Mouse (Mus musculus) neural tube, embryonic 15.5 days (tissue): ENCODE results near the gene Ift80. TPM values are rescaled to one million over a fixed set of nuclear protein-coding genes. Genes with fewer than 3 reads are reported as not detected.
"Not testable (repeated sequence)": the region's sequence is repeated elsewhere in the genome, so short reads cannot be mapped to it uniquely, and the experiment has no call there.

Experiments used
- ATAC-seq: fragments of 200-750 bp; cut with Nextera tagmentation; 2 replicates; pipeline ENCODE4 v1.8.0; 2017; ENCODE audit warnings: mild to moderate bottlenecking, moderate TSS enrichment, moderate library complexity; ENCODE audit not compliant: low FRiP score
- H3K27ac ChIP-seq: fragments of 300-500 bp; sonication (generic); replicated peaks from 2 replicates; pipeline ENCODE4 v1.5.1; 2015; ENCODE audit warnings: mild to moderate bottlenecking, inconsistent platforms
- H3K27me3 ChIP-seq: fragments of 300-500 bp; sonication (generic); replicated peaks from 2 replicates; pipeline ENCODE4 v1.6.1; 2015; ENCODE audit warnings: inconsistent platforms
- H3K36me3 ChIP-seq: fragments of 300-500 bp; sonication (generic); 2 replicates; pipeline ENCODE4 v1.6.1; 2015; ENCODE audit warnings: inconsistent platforms
- H3K4me1 ChIP-seq: fragments of 300-500 bp; sonication (generic); 2 replicates; pipeline ENCODE4 v1.6.1; 2015; ENCODE audit warnings: inconsistent platforms
- H3K4me2 ChIP-seq: fragments of 300-500 bp; sonication (generic); 2 replicates; pipeline ENCODE4 v1.6.1; 2015; ENCODE audit warnings: inconsistent platforms, mild to moderate bottlenecking, moderate library complexity
- H3K4me3 ChIP-seq: fragments of 300-500 bp; sonication (generic); replicated peaks from 2 replicates; pipeline ENCODE4 v1.5.1; 2015; ENCODE audit warnings: mild to moderate bottlenecking, inconsistent platforms
- H3K9ac ChIP-seq: fragments of 300-500 bp; sonication (generic); replicated peaks from 2 replicates; pipeline ENCODE4 v1.6.1; 2015; ENCODE audit warnings: mild to moderate bottlenecking, inconsistent platforms
- H3K9me3 ChIP-seq: fragments of 300-500 bp; sonication (generic); replicated peaks from 2 replicates; pipeline ENCODE4 v1.6.1; 2016; ENCODE audit warnings: inconsistent platforms
- WGBS: fragments of 180-500 bp; shearing (Covaris S2); methylation state at CpG from one replicate; pipeline ENCODE4 v1.1.7; 2015; ENCODE audit warnings: mixed read lengths; 5-methylcytosine and 5-hydroxymethylcytosine counted together
- polyA plus RNA-seq: library from polyadenylated mRNA; unstranded; fragments of >200 nt; fragmentation: Nextera tagmentation; extraction: Ambion mirVana; gene quantifications from 2 replicates; pipeline ENCODE4 v1.2.1, GENCODE M21; 2015

Ift80 gene
- polyA plus RNA-seq, 1 experiment from 2014 or later: 7.3 TPM

- H3K4me2 ChIP-seq: no peak overlapping the region
- no peak overlapping the region for H3K27ac ChIP-seq
- no peak for ATAC-seq
- H3K4me1 ChIP-seq: no peaks in the 10 kb centered on the region
- 96% methylated on average over 1 of the region's 1 CpGs for WGBS
- no peaks in the 10 kb centered on the region for H3K27me3 ChIP-seq
- no peak overlapping the region for H3K9ac ChIP-seq
- H3K4me3 ChIP-seq: no peak overlapping the region
- 0 out of 2 replicates have a peak, but pooled peaks cover 7% of the 10 kb centered on the region for H3K36me3 ChIP-seq
- H3K9me3 ChIP-seq: no peaks in the 10 kb centered on the region
Observed at GRCm38 (mm10) chr3:69026133-69026783, 21.9 kb upstream of the Ift80 start.

DNA sequence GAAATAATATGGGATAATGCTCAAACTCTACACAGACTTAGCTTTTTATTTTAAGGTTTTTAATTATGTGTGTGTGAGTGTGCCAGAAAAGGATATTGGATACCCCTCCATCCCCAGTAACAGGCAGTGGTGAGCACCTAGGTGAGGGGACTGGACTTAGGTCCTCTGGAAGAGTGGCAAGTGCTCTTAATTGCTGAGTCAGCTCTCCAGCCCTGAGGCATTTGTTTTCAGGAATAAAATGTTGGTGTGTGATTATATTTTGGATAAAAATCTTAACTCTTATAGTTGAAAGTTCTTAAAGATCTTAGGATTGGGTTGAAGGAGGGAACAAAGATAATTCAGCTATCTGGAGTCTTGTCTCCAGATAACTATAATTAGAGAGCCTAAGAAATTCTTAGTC, 16.4 kb upstream of the Ift80 start:
- Histone ChIP-seq H3K27ac (no peak overlapping the region), H3K27me3 (no peaks in the 10 kb centered on the region), H3K9ac (no peak overlapping the region), H3K4me2 (no peak overlapping the region), H3K36me3 (peaks cover 3% of the 10 kb centered on the region; the same call in 1 of the 2 replicates), H3K4me3 (no peak overlapping the region), H3K4me1 (no peaks in the 10 kb centered on the region), H3K9me3 (no peaks in the 10 kb centered on the region)
- no peak for ATAC-seq

- H3K27ac ChIP-seq: no peak overlapping the region
Observed at GRCm38 (mm10) chr3:69020285-69020684, 15.9 kb upstream of the Ift80 start.

DNA sequence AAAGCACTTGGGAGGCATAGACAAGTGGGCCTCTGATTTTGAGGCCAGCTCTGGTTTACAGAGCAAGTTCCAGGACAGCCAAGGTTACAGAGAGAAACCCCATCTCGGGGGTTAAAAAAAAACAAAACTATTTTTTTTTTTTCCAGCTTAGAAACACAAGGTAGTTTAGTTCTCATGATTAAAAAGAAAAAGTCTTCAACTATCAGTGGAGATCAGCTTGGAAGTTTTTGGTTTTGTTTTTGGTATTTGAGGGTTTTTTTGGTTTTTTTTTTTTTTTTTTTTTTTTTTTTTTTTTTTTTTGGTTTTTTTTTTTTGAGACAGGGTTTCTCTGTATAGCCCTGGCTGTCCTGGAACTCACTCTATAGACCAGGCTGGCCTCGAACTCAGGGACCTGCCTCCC, 14.3 kb upstream of the Ift80 start:
- WGBS: 95% methylated on average over 2 of the region's 2 CpGs
- ATAC-seq, H3K9me3 ChIP-seq, H3K9ac ChIP-seq, H3K36me3 ChIP-seq, H3K27me3 ChIP-seq, H3K4me1 ChIP-seq, H3K4me3 ChIP-seq, H3K4me2 ChIP-seq, H3K27ac ChIP-seq: not testable (repeated sequence)

More at GRCm38 (mm10) chr3:69020285-69020684, 15.9 kb upstream of the Ift80 start:
- no peak for ATAC-seq
- peaks cover 3% of the 10 kb centered on the region; the same call in 1 of the 2 replicates for H3K36me3 ChIP-seq
- no peaks in the 10 kb centered on the region for H3K27me3 ChIP-seq
- no peaks in the 10 kb centered on the region for H3K4me1 ChIP-seq
- WGBS: 95% methylated on average over 2 of the region's 2 CpGs
- H3K4me3 ChIP-seq: no peak overlapping the region
- H3K9me3 ChIP-seq: no peaks in the 10 kb centered on the region
- H3K9ac ChIP-seq: no peak overlapping the region
- H3K4me2 ChIP-seq: no peak overlapping the region

GRCm38 (mm10) chr3:69017181-69017580, 12.8 kb upstream of the Ift80 start:
- Histone ChIP-seq H3K4me1 (no peaks in the 10 kb centered on the region), H3K4me2 (no peak overlapping the region), H3K27ac (no peak overlapping the region), H3K9ac (no peak overlapping the region), H3K36me3 (peaks cover 3% of the 10 kb centered on the region; the same call in 1 of the 2 replicates), H3K9me3 (no peaks in the 10 kb centered on the region), H3K27me3 (no peaks in the 10 kb centered on the region), H3K4me3 (no peak overlapping the region)
- ATAC-seq: no peak
- WGBS: 94% methylated on average over 3 of the region's 3 CpGs

DNA sequence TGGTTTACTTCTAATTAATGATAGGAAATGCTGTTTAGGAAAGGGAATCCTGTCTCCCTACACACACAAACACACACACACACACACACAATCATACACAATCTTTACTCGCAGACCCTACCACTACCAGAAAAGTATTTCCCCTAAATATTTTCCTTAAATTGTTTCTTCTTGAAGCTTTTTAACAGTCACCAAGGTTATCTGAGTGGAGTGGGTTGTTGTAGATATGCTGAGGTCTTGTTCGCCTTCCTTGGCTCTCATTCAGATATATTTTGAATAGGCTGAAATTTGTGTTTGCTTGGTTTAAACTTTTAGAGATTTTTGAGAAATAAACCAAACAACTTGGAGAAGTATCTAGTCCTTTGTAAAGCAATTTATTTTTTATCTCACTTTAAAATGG, 4.5 kb upstream of the Ift80 start:
- Histone ChIP-seq H3K9ac (no peak overlapping the region), H3K27me3 (no peaks in the 10 kb centered on the region), H3K4me1 (peaks cover 13% of the 10 kb centered on the region), H3K9me3 (no peaks in the 10 kb centered on the region), H3K36me3 (no peaks in the 10 kb centered on the region), H3K4me2 (no peak overlapping the region), H3K4me3 (no peak overlapping the region), H3K27ac (no peak overlapping the region)
- ATAC-seq: no peak
- WGBS: 88% methylated on average over 2 of the region's 2 CpGs

GRCm38 (mm10) chr3:69006246-69006760, 1.9 kb upstream of the Ift80 start:
- Histone ChIP-seq H3K27ac (peak overlapping the region; percentile 87; the same call in 1 of the 2 replicates), H3K4me2 (peak overlapping the region; percentile 97), H3K27me3 (no peaks in the 10 kb centered on the region), H3K9ac (peak overlapping the region; percentile 63), H3K36me3 (no peaks in the 10 kb centered on the region), H3K4me1 (peaks cover 17% of the 10 kb centered on the region), H3K4me3 (peak overlapping the region; percentile 95), H3K9me3 (no peaks in the 10 kb centered on the region)
- WGBS: 4% methylated on average over 21 of the region's 21 CpGs
- ATAC-seq: no peak

- ATAC-seq: peak; percentile 56
- Histone ChIP-seq H3K36me3 (no peaks in the 10 kb centered on the region), H3K27ac (peak overlapping the region; percentile 87), H3K9me3 (no peaks in the 10 kb centered on the region), H3K4me3 (peak overlapping the region; percentile 95), H3K4me2 (peak overlapping the region; percentile 97), H3K9ac (peak overlapping the region; percentile 63), H3K27me3 (no peaks in the 10 kb centered on the region), H3K4me1 (peaks cover 17% of the 10 kb centered on the region)
- WGBS: under 1% methylated on average over 72 of the region's 72 CpGs
Observed at GRCm38 (mm10) chr3:69005338-69006245, 1.2 kb upstream of the Ift80 start.

DNA sequence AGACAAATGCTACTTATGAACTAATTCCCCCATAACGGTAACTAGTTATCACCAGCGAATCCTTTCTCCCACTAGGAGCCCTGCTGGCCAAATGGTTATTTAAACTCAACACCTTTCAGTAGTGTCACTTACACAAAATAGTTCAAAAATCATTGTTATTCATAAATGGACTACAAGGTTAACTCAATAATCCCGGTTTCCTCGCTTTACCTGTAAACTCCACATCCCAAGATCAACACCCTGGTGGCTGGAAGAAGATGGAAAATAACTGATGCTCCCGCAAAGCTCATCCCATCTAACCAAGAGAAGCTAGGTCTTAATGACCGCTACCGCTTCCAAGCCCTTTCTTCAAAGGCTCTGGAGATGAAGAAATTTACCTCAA, 324 bp downstream of the Ift80 start:
- H3K9ac ChIP-seq: peak overlapping the region; percentile 61
- H3K4me2 ChIP-seq: peak overlapping the region; percentile 74
- no peaks in the 10 kb centered on the region for H3K36me3 ChIP-seq
- no peaks in the 10 kb centered on the region for H3K9me3 ChIP-seq
- ATAC-seq: peak; percentile 13
- no peaks in the 10 kb centered on the region for H3K27me3 ChIP-seq
- peak overlapping the region; percentile 87 for H3K27ac ChIP-seq
- peak overlapping the region; percentile 95 for H3K4me3 ChIP-seq
- H3K4me1 ChIP-seq: peaks cover 17% of the 10 kb centered on the region
- under 1% methylated on average over 7 of the region's 7 CpGs for WGBS

DNA sequence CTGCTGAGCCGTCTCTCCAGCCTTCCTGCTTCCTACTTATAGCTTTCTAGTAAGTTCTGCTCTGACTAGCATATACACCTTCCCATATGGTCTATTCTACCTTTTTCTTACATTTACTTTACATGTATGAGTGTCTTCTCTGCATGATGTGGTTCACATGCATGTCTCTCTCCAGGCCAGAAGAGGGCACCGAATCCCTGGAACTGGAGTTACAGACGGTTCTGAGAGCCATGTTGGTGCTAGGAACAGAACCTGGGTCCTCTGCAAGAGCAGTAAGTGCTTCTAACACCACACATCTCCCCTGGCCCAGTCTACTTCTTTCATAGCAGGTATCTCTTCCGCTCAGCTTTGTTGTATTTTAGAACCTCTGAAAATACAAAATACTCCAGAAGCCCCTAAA, 1.6 kb downstream of the Ift80 start:
- H3K9ac ChIP-seq: no peak overlapping the region
- no peak overlapping the region for H3K4me3 ChIP-seq
- H3K4me2 ChIP-seq: no peak overlapping the region
- WGBS: 92% methylated on average over 4 of the region's 4 CpGs
- no peak overlapping the region for H3K27ac ChIP-seq
- no peaks in the 10 kb centered on the region for H3K27me3 ChIP-seq
- no peak for ATAC-seq
- no peaks in the 10 kb centered on the region for H3K36me3 ChIP-seq
- no peaks in the 10 kb centered on the region for H3K9me3 ChIP-seq
- H3K4me1 ChIP-seq: peaks cover 17% of the 10 kb centered on the region

- 87% methylated on average over 2 of the region's 2 CpGs for WGBS
- no peak overlapping the region for H3K27ac ChIP-seq
- H3K27me3 ChIP-seq: no peaks in the 10 kb centered on the region
Observed at GRCm38 (mm10) chr3:68986550-68986949, 17.8 kb downstream of the Ift80 start.

DNA sequence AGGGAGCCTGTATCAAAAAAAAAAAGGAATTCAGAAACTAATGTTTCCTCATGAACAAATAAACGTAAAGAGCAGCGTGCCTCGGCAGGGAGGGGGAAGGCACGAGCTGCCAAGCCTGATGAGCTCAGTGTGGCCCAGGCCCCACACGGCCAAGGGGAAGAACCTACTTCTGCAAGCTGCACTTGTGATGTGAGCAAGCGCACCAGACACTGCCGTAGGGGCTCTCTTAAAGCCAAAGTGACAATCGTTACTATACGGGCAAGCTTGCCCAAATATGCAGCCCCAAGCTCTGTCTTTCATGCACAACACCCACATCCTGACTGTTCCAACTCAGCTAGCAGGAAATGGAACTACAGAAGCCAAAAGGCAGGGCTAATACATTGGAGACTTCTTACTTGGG, 23.5 kb downstream of the Ift80 start:
- ATAC-seq: no peak
- Histone ChIP-seq H3K9ac (no peak overlapping the region), H3K36me3 (peaks cover 9% of the 10 kb centered on the region), H3K27ac (no peak overlapping the region), H3K27me3 (no peaks in the 10 kb centered on the region), H3K4me2 (no peak overlapping the region), H3K4me1 (no peaks in the 10 kb centered on the region), H3K9me3 (no peaks in the 10 kb centered on the region), H3K4me3 (no peak overlapping the region)
- WGBS: 83% methylated on average over 9 of the region's 9 CpGs

More at GRCm38 (mm10) chr3:68986550-68986949, 17.8 kb downstream of the Ift80 start:
- no peak overlapping the region for H3K9ac ChIP-seq
- no peak for ATAC-seq
- H3K9me3 ChIP-seq: no peaks in the 10 kb centered on the region
- no peaks in the 10 kb centered on the region for H3K4me1 ChIP-seq
- no peak overlapping the region for H3K4me3 ChIP-seq
- H3K4me2 ChIP-seq: no peak overlapping the region
- H3K36me3 ChIP-seq: peaks cover 12% of the 10 kb centered on the region
